Mouse (Mus musculus) bone marrow macrophage, adult 2 months (primary cell): ENCODE results near the gene Wdr95.

Source experiments
- CTCF ChIP-seq: IDR thresholded peaks from 2 replicates; pipeline ENCODE4 v1.5.1; 2012; ENCODE audit warnings: low read depth, mild to moderate bottlenecking, low read length, moderate library complexity
- POLR2A ChIP-seq: IDR thresholded peaks from 2 replicates; pipeline ENCODE4 v1.6.1; 2012; ENCODE audit warnings: mild to moderate bottlenecking, low read depth, low read length, borderline replicate concordance

GRCm38 (mm10) chr5:149636075-149636920 is 107.8 kb downstream of the Wdr95 start, which contains the start of gene Hsph1:
- no peak for TF ChIP-seq POLR2A
- no peak for TF ChIP-seq CTCF
